9 mouse cellular contexts compared by ENCODE assay signal in genomic region chr15:99421676-99422075, GRCm38 (mm10). TPM values are rescaled to one million over a fixed set of nuclear protein-coding genes. Genes with fewer than 3 reads are reported as not detected.
DNase-seq lines count a peak whose midpoint lies in the region; ATAC-seq lines count a peak whose summit lies in the region.
"Had no signal": no experiment of that assay in that cellular context is flagged by ENCODE, and none has a peak within 500 bp of the region (broad histone marks: within the 10 kb centered on the region; RNA-seq: fewer than 3 reads in every experiment).

No protein-coding gene starts in this region.

- H3K27ac ChIP-seq in kidney, embryonic 15.5 days, result peak overlapping the region; percentile 95
- H3K27ac ChIP-seq in embryonic facial prominence, embryonic 10.5 days (replicated peaks), result peak overlapping the region; percentile 84
- H3K27ac ChIP-seq in forebrain, embryonic 13.5 days, result 0 out of 2 replicates have a peak overlapping the region, but pooled peaks have one; percentile 79
- H3K27ac ChIP-seq in limb, embryonic 15.5 days, result peak overlapping the region; percentile 92

- H3K9me3 ChIP-seq in kidney, embryonic 15.5 days (replicated peaks), result no peaks in the 10 kb centered on the region
- no peaks in the 10 kb centered on the region for H3K9me3 ChIP-seq in embryonic facial prominence, embryonic 10.5 days
- no peaks in the 10 kb centered on the region for H3K9me3 ChIP-seq in forebrain, embryonic 13.5 days (replicated peaks)
- H3K9me3 ChIP-seq in limb, embryonic 15.5 days, result no peaks in the 10 kb centered on the region
- H3K9me3 ChIP-seq: liver, embryonic 13.5 days; neural tube, embryonic 12.5 days had no signal

- H3K27me3 ChIP-seq in kidney, embryonic 15.5 days, result no peaks in the 10 kb centered on the region
- no peaks in the 10 kb centered on the region for H3K27me3 ChIP-seq in embryonic facial prominence, embryonic 10.5 days (replicated peaks; ENCODE audit: low read depth, poor library complexity, severe bottlenecking)
- H3K27me3 ChIP-seq in forebrain, embryonic 13.5 days, result no peaks in the 10 kb centered on the region
- no peaks in the 10 kb centered on the region for H3K27me3 ChIP-seq in limb, embryonic 15.5 days
- H3K27me3 ChIP-seq: liver, embryonic 13.5 days; neural tube, embryonic 12.5 days had no signal

- 75% methylated on average over 8 of the region's 8 CpGs for WGBS in kidney, embryonic 15.5 days
- WGBS in embryonic facial prominence, embryonic 10.5 days, result 86% methylated on average over 8 of the region's 8 CpGs
- WGBS in forebrain, embryonic 13.5 days, result 86% methylated on average over 8 of the region's 8 CpGs
- 76% methylated on average over 8 of the region's 8 CpGs for WGBS in limb, embryonic 15.5 days

- H3K36me3 ChIP-seq in kidney, embryonic 15.5 days, result peaks cover 43% of the 10 kb centered on the region
- peaks cover 55% of the 10 kb centered on the region for H3K36me3 ChIP-seq in embryonic facial prominence, embryonic 10.5 days (replicated peaks)
- peaks cover 51% of the 10 kb centered on the region for H3K36me3 ChIP-seq in forebrain, embryonic 13.5 days (ENCODE audit: poor library complexity, severe bottlenecking)
- H3K36me3 ChIP-seq in limb, embryonic 15.5 days, result peaks cover 51% of the 10 kb centered on the region

- no peak overlapping the region for H3K4me2 ChIP-seq in kidney, embryonic 15.5 days
- no peak overlapping the region for H3K4me2 ChIP-seq in forebrain, embryonic 13.5 days
- no peak overlapping the region for H3K4me2 ChIP-seq in limb, embryonic 15.5 days

- DNase-seq in kidney, postnatal 10 days, result no peak
- DNase-seq in embryonic facial prominence, embryonic 10.5 days (ENCODE audit: low spot score), result no peak
- DNase-seq in T-cell, adult 2 months (ENCODE audit: low spot score), result no peak

- ATAC-seq in kidney, embryonic 15.5 days (replicated peaks; ENCODE audit: low FRiP score), result no peak
- no peak for ATAC-seq in forebrain, embryonic 13.5 days
- ATAC-seq in limb, embryonic 15.5 days (ENCODE audit: insufficient number of reproducible peaks, low FRiP score, low TSS enrichment, low read depth), result no peak
- ATAC-seq in activated CD4-positive, CD25-positive, alpha-beta regulatory T cell, adult 4 months, result no peak

- peaks cover 47% of the 10 kb centered on the region for H3K4me1 ChIP-seq in kidney, embryonic 15.5 days
- H3K4me1 ChIP-seq in embryonic facial prominence, embryonic 10.5 days, result peaks cover 39% of the 10 kb centered on the region
- peaks cover 16% of the 10 kb centered on the region for H3K4me1 ChIP-seq in forebrain, embryonic 13.5 days
- peaks cover 45% of the 10 kb centered on the region for H3K4me1 ChIP-seq in limb, embryonic 15.5 days

- no peak overlapping the region for H3K4me3 ChIP-seq in kidney, embryonic 15.5 days (replicated peaks)
- H3K4me3 ChIP-seq in embryonic facial prominence, embryonic 10.5 days, result no peak overlapping the region
- no peak overlapping the region for H3K4me3 ChIP-seq in forebrain, embryonic 13.5 days
- no peak overlapping the region for H3K4me3 ChIP-seq in limb, embryonic 15.5 days
- H3K4me3 ChIP-seq: neural tube, embryonic 12.5 days had no signal

- H3K9ac ChIP-seq in kidney, embryonic 15.5 days, result no peak overlapping the region
- H3K9ac ChIP-seq in forebrain, embryonic 13.5 days, result no peak overlapping the region
- H3K9ac ChIP-seq in limb, embryonic 15.5 days, result no peak overlapping the region
- H3K9ac ChIP-seq: liver, embryonic 13.5 days; neural tube, embryonic 12.5 days had no signal

RNA-seq across cellular contexts. Expression of gene Tmbim6, which starts 29.0 kb away (rescaled TPM):
- 502 and 516 TPM in 2 replicates for polyA plus RNA-seq in kidney, embryonic 15.5 days (2015; fragmentation: Nextera tagmentation; extraction: Ambion mirVana)
- 262 and 273 TPM in 2 replicates for polyA plus RNA-seq in embryonic facial prominence, embryonic 10.5 days (2016; fragmentation: Nextera tagmentation; extraction: Ambion mirVana)
- 227 and 249 TPM in 2 replicates for polyA plus RNA-seq in forebrain, embryonic 13.5 days (2015; fragmentation: Nextera tagmentation; extraction: Ambion mirVana)
- polyA plus RNA-seq in limb, embryonic 15.5 days (2015; fragmentation: Nextera tagmentation; extraction: Ambion mirVana), result 327 and 351 TPM in 2 replicates
- polyA plus RNA-seq in activated CD4-positive, CD25-positive, alpha-beta regulatory T cell, adult 4 months (2017; shearing (Covaris generic)), result 1,000 to 10,000 TPM in 1 of 2 experiments, 100 to 1,000 TPM in 1; 855 to 1,076 TPM

RNA-seq across cellular contexts. Expression of gene Nckap5l, which starts 35.9 kb away (rescaled TPM):
- polyA plus RNA-seq in kidney, embryonic 15.5 days (2015; fragmentation: Nextera tagmentation; extraction: Ambion mirVana), result 9.5 and 11.1 TPM in 2 replicates
- 14.1 and 15.1 TPM in 2 replicates for polyA plus RNA-seq in embryonic facial prominence, embryonic 10.5 days (2016; fragmentation: Nextera tagmentation; extraction: Ambion mirVana)
- 9.3 and 13.4 TPM in 2 replicates for polyA plus RNA-seq in forebrain, embryonic 13.5 days (2015; fragmentation: Nextera tagmentation; extraction: Ambion mirVana)
- polyA plus RNA-seq in limb, embryonic 15.5 days (2015; fragmentation: Nextera tagmentation; extraction: Ambion mirVana), result 10.5 and 12.3 TPM in 2 replicates
- 1 to 10 TPM in 1 of 2 experiments, under 1 TPM in 1; 0.76 to 1.2 TPM for polyA plus RNA-seq in activated CD4-positive, CD25-positive, alpha-beta regulatory T cell, adult 4 months (2017; shearing (Covaris generic))

RNA-seq across cellular contexts. Expression of gene Fmnl3, which starts 51.4 kb away (rescaled TPM):
- 31.7 and 32.4 TPM in 2 replicates for polyA plus RNA-seq in kidney, embryonic 15.5 days (2015; fragmentation: Nextera tagmentation; extraction: Ambion mirVana)
- polyA plus RNA-seq in embryonic facial prominence, embryonic 10.5 days (2016; fragmentation: Nextera tagmentation; extraction: Ambion mirVana), result 24.4 and 25.6 TPM in 2 replicates
- 8.1 and 8.2 TPM in 2 replicates for polyA plus RNA-seq in forebrain, embryonic 13.5 days (2015; fragmentation: Nextera tagmentation; extraction: Ambion mirVana)
- 25.0 and 26.9 TPM in 2 replicates for polyA plus RNA-seq in limb, embryonic 15.5 days (2015; fragmentation: Nextera tagmentation; extraction: Ambion mirVana)
- 1 to 10 TPM; 6.1 to 9.0 TPM for polyA plus RNA-seq in activated CD4-positive, CD25-positive, alpha-beta regulatory T cell, adult 4 months (2017; shearing (Covaris generic))

RNA-seq across cellular contexts. Expression of gene Bcdin3d, which starts 52.9 kb away (rescaled TPM):
- 15.6 and 17.3 TPM in 2 replicates for polyA plus RNA-seq in kidney, embryonic 15.5 days (2015; fragmentation: Nextera tagmentation; extraction: Ambion mirVana)
- 16.0 and 16.7 TPM in 2 replicates for polyA plus RNA-seq in embryonic facial prominence, embryonic 10.5 days (2016; fragmentation: Nextera tagmentation; extraction: Ambion mirVana)
- 24.7 and 25.4 TPM in 2 replicates for polyA plus RNA-seq in forebrain, embryonic 13.5 days (2015; fragmentation: Nextera tagmentation; extraction: Ambion mirVana)
- 12.7 and 15.1 TPM in 2 replicates for polyA plus RNA-seq in limb, embryonic 15.5 days (2015; fragmentation: Nextera tagmentation; extraction: Ambion mirVana)
- 10 to 100 TPM; 23.3 to 23.5 TPM for polyA plus RNA-seq in activated CD4-positive, CD25-positive, alpha-beta regulatory T cell, adult 4 months (2017; shearing (Covaris generic))
